Mouse (Mus musculus) CD4-positive, CD25-positive, alpha-beta regulatory T cell, adult 4 months (primary cell): Measurements from ENCODE around the gene Pxk. TPM values are rescaled to one million over a fixed set of nuclear protein-coding genes. Genes with fewer than 3 reads are reported as not detected.
A peak's percentile ranks its signal among the peaks of the same experiment; 100 is the strongest.

Experiments
- ATAC-seq: one replicate; pipeline ENCODE4 v1.8.0; 2017
- polyA plus RNA-seq, 2 experiments: library from polyadenylated mRNA; unstranded; fragments of 100-300 nt; shearing (Covaris generic); gene quantifications; one replicate each; pipeline ENCODE4 v1.2.1; 2017

The Pxk gene
- 10 to 100 TPM; 29.4 to 38.5 TPM for polyA plus RNA-seq

DNA sequence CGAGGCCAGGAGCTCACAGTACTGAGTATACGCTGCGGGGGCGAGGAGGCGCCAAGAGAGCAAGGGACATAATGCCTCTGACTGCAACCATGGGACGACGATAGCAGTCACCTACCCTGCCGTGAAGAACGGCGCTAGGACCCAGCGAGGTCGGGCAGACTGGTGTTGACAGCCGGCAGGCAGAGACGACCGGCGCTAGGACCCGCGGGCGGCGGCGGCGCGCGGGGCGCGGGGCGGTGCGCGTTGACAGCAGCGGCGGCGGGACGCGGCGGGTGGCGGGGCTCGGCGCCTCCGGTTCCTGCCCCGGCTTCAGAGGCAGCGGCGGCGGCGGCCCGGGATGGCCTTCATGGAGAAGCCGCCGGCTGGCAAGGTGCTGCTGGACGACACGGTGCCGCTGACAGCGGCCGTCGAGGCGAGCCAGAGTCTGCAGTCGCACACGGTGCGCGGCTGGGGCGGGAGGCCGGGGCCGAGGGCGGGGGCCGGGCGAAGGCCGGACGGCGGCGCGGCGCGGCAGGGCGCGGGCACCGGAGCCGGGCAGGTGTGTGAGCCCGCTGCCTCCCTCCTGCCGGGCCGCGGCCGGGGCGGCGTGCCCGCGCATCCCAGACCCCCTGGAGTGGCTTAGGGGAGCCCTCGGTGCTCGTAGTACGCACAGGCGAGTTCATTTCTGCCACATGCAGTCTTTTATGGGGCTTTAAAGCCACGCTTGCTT lies at the start of gene Pxk:
Gene Pxk, plus strand, starts transcription at position 234 of the 709 bp plus-strand sequence.
- ATAC-seq, result peak; percentile 90

DNA sequence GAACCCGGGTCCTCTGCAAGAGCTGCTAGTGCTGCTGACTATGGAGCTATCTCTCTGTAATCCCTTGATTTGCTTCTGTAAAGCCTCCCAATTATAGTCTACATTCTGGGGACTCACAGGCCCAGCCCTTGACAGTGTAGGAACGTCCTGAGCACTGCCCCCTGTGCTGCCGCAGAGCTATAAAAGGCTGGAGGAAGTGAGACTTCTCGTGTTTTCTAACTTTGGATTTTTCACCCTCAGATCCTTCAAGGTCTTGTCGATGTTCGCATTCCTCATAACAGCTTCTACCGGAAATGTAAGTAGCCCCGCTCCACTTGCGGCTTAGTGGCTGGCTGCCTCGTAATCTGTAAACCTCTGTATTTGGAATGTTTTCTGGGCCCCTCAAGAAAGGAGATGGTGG lies 48.7 kb upstream of the Pxk start:
- ATAC-seq, result no peak

DNA sequence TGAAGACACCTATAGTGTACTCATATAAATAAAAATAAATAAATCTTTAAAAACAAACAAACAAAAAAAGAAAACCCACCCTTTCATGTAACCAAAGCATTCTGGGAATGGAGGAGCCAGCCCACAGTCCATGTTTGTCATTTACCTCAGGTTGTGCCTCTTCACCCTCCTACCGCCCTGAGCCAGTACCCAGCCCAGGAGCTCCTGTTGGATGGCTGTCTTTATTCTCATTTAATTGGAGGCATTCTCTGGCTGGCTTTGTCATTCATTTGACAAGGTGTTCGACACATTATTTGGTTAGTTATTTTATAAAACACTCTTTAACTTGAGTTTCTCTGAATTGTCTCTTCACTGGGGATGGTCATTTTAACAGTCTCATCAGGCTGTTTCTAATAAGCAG lies 46.1 kb upstream of the Pxk start:
- no peak for ATAC-seq

DNA sequence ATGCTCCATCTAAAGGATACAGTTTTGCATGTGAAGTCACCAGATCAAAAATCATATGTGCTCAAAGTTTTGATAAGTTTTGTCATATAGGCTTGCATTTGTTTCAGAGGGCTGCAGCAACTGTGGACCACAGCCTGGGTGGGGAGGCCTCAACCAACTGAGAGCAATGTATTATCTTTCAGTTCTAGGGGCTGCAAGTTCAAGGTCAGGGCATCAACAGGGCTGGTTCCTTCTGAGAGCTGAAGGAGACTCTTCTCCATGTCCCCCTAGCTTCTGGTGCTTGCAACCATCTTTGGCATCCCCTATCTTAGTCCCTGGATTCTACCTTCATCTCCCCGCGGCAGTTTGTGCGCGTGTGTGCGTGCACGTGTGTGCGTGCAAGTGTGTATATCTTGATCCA lies 45.4 kb upstream of the Pxk start:
- no peak for ATAC-seq

DNA sequence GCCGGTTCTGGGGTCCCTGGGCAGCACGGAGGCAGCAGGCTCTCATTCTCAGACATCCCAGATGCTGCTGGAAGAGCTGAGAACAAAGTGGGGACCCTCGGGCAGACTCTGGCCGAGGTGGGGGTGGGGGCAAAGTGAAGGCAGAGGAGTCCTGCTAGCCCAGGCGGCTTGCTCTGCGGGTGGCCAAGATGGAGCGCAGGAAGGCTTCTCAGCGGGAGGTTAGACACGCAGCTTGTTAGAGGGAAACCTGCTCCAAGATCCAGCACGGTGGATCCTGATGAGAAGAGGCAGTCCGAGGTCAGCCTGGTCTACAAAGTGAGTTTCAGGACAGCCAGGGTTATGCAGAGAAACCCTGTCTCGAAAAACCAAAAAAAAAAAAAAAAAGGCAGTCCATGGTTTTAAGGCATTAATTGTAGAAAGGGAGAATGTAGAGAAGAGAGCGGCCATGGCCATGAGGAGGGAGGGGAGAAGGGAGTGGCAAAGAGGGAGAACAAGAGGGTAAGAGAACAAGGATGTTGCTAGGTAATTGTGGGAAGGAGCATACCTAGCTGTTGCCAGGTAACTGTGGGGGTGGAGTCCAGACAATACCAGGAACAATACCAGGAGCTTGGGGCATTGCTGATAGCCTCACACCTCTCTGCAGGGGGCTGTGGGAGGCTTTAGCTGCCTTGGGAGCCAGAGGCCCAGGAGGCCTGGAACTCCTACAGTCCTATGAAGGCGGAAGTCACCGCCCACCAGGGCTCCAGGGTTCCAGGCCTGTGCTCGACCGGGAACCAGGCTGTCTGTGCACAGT lies 43.5 kb upstream of the Pxk start:
- ATAC-seq, result no peak

DNA sequence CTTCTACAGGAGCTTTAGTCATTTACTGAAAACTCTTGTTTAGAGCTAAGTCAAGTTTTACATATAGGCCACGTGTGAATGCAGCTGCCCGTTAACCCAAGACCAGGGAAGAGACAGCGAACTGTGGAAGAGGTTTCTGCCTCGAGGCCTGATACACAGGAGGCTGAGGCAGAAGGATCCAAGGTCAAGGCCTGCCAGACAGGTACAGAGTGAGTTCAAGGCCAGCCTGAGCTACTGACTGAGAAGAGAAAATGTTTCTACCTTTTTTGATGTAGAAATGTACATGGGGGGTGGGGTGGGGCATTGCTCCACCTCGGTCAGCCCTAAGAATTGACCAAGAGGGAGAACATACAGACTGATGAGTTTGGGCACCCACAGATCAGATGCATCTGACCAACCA lies 41.9 kb upstream of the Pxk start:
- ATAC-seq, result no peak

DNA sequence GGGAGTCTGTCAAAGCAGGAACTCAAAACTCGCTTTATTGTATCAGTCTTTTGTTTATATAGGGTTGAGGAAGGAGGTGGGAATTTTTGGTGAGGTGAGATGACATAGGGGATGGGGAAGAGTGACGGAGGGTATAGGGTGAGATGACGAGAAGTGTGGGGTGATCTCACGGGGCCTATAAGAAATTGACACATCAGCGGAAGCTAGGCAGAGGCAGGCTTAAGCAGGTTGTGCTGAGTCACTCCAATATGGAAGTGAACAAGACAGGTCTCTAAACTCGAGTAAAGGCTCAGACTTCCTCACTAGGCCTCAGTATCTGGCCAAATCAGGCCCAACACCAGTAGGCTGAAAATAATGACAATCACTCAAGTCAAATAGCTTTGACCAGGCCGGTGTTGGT lies 38.1 kb upstream of the Pxk start:
- ATAC-seq, result no peak

DNA sequence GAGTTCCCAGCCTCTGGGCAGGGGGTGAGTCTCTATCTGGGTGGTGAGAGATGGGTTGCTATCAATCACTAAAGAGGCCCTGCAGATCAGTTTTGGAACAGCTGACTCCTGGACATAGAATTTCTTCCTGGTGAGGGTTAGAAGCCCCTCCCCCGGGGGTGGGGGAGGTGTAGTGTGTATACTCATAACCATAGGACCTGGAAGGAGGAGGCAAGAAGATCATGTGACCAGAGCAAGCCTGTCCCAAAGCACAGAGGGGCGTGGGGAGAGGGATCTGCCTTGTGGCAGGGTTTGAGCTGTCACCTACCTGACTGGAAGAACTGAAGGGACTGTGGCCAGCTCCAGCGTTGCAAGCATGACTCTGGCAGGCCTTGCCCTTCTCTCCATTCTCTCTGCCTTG lies 35.9 kb upstream of the Pxk start:
- no peak for ATAC-seq

DNA sequence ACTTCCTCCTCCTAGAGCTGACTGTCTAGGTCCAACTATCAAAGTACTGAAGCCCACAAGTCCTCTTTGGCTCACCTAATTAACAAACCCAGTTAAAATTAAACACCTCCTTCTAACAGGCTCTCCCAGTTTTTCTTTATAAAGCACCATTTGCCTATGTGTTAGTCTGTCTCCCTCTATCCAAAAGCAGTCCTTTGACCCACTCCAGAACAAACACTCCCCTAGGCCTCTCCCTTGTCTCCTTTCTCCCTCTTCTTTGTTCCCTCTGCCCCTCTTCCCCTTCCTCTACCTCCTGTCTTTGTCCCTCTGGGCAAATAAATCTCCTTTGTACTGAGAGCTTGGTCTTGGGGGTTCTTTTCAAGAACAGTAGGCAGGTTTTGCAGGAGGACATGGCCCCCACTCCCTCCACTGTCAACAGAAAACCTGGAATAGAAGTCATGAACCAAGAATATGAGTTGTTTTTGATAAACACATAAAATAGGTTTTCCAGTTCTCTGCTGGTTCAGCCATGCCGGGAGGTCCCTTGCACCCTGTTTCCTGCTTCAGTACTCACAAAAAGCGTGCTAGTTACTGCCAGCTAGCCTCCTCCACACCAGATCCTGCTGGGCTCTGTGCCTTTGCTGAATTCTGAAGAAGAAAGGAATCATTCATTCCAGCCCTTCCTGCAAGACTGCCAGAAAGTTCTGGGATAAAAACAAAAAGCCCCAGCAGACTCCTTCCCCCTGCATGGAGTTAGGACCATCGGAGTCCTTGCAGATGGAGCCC lies 35.3 kb upstream of the Pxk start:
- no peak for ATAC-seq

DNA sequence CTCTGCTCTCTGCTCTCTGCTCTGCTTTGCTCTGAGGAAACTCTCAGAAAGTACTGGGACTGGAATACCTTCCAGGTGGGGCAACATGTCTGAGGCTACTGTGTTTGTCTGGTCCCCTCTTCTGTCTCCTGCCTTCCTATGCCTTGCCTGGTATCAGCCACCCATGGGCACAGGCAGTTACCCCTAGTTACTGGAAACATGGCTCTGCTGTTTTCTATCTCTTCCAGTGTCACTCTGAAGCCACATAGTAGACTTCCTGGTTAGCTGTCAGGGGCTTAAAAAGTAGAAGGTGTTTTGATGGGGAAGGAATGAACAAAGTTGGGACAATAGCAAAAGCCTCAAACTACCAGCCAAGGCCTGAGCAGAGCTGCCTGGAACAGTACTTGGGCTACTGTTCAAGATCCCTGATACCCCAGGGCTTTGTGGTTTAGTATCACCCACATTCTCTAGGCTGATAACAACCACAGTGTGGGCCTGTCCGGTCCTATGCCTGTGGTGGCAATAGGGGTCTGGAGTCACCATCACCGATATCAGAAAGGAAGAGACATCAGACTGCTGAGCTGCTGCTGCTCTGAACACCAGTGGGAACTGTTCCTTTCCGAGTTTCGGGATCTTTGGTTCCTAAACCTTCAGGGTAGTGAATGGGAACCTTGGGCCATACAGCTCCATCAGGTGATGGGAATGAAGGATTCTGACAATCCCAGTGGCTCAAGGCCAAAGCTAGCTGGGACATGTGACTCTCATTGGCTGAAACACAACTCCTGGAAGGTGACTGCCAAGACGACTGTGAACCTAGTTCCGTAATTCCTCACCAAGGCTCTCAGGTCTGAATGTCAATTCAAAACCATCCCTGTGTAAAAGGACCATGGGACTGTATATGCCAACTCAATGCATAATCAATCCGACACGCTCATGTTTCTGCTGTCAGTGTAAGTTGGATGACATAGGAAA lies 33.9 kb upstream of the Pxk start:
- ATAC-seq, result no peak

DNA sequence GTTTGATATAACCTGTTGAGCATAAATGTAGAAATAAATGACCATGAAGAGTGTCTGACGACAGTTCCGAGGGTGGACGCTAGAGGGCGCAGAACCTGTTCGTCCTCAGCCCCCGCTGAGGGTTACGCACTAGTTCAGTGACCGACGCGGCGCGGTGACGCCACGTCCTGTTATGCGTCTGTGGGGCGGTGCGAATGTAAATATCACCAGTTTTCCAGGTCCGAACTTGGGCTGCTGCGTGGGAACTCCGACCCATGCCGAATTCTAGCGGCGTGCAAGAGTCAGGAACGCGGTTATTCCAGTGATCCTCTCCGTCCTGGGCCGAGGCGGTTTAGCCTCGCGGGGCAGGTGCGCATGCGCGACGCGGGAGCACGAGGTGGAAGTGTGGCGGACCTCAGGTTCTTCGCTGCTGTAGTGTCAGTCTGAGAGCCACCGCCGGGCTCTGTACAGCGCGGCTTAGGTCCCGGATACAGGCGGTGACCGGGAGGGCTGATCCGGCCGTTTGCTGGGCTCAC lies 17.8 kb upstream of the Pxk start, which contains the start of gene Rpp14:
Gene Rpp14, plus strand, starts transcription at position 203 of the 515 bp plus-strand sequence.
- ATAC-seq, result peak; percentile 96

DNA sequence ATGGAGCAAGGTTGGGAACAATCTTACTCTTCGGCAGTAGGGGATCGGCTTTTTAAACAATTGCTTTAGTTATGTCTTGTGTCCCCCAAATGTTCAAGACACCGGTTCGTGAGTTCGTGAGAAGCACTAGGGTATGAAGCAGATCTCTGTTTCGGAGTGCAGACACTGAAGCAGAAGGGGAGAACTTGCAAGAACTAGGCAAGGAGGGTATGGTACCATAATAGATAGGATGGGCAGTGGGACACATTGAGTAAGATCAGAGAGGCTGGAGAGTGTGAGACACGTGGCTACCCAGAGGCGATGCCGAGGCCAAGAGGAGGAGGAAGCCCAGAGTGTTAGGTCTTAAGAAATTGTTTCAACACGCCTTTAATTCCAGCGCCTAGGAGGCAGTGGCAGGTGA lies 17.3 kb upstream of the Pxk start:
- peak; percentile 13 for ATAC-seq

DNA sequence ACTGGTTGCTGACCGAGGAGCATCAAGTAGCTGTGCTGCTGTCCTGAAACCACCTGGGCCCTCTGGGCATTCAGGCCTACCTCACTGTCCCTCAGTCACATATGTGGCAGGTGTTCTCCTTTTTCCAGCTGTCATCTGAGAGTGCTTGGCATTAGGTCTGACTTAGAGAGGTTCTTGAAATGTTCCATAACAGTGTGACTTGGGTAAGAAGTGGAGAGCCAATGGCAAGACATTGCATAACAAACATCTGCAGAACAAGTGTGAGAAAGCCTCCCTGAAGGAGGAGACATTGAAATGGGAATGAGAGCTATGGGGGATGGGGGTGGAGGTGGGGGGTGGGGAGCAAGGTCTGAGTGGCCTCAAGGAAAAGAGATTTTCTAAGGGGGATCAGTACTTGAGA lies 15.1 kb upstream of the Pxk start:
- no peak for ATAC-seq

DNA sequence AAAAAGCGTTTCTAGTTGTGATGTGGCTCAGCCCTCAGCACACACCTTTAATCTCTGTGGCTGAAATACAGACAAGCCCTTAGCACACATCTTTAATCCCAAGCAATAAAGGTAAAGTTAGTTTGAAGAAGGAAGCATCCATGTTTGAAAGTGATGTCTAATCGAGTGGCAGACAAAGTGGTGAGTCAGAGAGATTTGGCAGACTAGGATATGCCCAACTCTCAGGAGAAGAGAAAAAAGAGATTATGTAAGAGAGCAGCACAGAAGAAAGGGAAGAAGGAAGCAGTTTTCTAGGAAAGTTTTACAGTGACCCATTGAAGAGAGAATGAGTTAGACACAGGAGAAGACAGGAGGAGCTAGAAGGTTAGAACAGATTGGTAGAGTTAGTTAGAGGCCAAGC lies 9.0 kb upstream of the Pxk start:
- ATAC-seq, result no peak

DNA sequence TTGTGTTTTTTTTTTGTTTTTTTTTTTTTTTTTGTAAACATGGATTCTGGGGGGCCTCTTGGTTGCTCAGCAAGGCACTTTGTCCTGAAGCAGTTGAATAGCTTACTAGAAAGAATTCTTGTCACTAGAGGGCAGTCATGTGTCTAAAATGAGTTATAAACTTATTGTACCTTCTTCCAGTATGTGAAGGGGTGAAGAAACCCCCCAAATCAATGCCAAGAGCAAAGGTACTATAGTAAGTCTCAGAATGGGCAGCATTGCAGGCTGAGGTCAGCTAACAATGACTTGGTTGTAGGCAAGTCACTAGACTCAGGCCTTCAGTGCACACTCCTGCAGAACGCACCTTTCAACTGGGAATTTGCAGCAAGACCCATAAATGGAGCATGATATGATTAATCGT lies 5.4 kb upstream of the Pxk start:
- ATAC-seq, result peak; percentile 71

DNA sequence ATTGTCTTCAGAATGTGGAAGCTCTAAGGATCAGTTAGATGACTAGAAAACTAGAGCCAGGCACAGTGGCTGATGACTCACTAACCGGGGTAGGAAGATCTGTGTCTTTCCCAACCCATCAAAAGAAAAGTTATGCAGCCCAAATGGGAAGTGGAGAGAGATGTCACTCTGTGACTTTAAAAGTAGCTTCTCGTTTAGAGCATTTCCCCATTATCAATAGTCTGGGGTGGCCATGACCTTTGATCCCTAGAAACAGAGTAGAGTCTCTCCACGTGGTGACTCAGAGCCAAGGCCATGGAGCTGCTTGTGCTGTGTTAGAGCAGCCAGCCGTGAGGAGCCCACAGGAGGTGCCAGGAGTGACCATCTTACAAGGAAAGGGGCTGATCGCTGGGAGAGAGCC lies 4.6 kb upstream of the Pxk start:
- ATAC-seq, result no peak

DNA sequence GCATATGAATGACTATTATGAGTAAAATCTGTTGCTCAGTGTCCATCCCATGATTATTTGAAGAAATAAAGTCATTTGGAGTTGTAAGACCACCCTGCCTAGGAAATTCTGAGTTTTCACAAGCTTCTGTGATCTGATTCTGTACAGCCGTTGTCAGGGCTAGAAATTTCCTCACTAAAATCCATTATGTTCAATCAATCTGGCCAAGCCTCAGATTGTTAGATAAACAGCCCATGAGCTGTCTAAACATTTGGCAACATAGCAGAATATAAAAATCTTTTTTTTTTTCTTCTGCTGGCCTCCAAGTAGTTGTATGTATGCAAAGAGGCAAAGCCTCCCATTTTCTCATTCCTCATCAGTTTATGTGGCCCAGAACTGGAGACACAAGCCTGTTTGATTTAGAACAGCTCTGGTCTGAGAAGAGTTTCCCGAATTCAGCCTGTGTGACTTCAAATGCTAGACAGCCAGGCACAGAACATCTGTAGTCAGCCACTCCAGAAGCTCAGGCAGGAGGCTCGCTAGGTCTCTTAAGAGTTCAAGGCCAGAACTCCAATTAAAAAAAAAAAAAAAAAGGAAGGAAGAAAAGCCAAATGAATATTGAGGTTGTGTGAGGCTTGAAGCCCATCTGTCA lies 3.0 kb upstream of the Pxk start:
- ATAC-seq, result no peak

DNA sequence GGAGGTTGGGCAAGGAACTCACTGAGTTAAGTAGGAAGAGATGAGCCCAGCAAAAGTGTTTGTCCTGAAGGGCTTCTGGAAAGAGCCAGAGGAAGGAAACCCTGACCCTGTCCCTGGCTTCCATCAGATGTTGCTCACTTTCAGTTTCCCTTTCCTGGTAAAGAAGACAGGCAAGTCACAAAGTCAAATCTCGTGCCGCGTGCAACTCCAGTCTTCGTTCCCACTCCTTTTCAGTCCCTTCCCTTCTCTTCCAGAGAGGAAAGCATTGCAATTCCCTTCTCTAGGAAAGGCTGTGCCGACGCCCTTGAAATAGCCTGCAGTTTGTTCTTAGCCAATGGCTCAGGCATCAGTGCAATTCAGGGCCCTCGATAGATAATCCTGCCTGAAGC lies 2.5 kb upstream of the Pxk start:
- ATAC-seq, result no peak

DNA sequence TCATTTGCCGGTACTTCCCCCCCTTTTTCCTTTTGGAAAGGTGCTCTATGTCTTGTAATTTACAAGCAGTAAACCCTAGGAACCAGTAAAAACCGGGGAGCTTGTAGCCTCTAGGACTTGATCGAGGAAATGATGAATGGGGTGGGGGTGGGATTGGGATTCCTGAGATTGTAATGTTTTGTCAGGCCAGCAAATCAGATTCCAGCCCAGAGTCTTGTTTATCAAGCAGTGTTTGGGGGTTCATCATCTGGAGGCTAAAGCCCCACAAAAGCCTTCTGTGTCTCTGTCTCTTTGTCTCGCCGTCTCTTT lies 630 bp downstream of the Pxk start:
- no peak for ATAC-seq

DNA sequence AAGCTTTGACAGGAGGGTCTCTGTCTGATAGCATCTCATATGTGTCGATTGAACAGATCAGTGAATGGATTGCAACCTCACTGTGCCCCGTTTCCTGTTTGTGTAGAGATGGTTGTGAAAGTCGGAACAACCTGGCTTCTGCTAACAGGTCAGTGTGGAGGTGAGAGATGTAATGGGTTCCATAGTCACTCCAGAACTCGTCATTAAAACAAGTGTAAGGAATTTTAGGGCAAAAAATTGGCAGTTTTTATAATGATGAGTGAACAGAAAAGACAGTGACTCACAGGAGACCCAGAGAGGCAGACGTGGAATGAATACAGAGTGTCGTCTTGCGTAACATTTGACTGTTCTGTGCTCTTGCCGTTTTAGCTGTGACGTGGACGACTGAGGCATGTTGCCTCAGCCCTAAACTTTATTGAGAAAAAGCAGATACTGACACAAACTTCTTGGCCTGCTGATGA lies 1.6 kb downstream of the Pxk start:
- ATAC-seq, result peak; percentile 55

DNA sequence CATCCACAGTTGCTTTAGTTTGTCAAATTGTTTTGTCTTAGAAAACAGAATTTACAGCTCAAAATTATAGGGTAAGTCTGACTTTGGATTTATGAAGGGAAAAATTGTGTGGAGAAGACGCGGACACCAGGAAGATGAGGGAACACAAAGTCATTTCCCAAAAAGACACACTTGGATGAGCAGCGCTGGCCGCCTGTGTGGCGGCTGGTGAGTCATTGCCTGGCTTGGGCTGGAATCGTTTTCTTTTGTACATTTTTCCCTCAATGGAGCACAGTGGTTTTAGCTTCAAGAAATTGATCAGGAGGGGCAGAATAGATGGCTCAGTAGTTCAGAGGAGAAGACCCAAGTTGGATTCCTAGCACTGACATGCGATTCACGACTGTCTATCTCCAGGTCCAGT lies 3.9 kb downstream of the Pxk start:
- ATAC-seq, result no peak

DNA sequence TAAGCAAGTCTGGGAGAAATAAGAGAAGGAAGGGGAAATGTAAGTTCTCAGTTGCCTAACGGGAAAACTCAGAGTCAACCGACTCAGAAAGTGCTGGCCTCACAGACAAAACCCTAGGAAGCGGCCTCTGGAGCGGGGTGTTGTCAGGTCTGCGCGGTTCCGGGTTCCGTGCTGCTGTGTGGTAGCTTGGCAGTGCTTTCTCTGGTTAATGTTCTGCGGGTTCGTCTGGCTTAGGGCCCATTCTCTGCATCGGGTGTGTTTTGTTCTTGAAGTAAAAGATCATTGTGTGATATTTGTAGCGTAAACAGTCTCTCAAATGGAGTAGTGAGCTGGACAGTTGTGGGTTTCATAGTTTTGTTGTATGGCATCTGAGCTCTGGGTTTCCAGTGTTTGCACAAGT lies 4.7 kb downstream of the Pxk start:
- ATAC-seq, result no peak
